Mouse (Mus musculus) mesoderm, embryonic 11.5 days (tissue): ENCODE data around the gene Nrde2.

Source experiments
- DNase-seq: peaks from one replicate; pipeline ENCODE4 v3.0.0-alpha.2; 2012; ENCODE audit warnings: low read depth, low spot score

Nrde2 gene

GRCm38 (mm10) chr12:100178898-100179440 lies 19.5 kb upstream of the Nrde2 start:
- peak; percentile 31 for DNase-seq

- DNase-seq, result peak; percentile 45
Observed at GRCm38 (mm10) chr12:100176469-100177056, 17.1 kb upstream of the Nrde2 start.

- DNase-seq, result no peak
Observed at GRCm38 (mm10) chr12:100172481-100172880, 13.0 kb upstream of the Nrde2 start.

- DNase-seq, result peak; percentile 52
Observed at GRCm38 (mm10) chr12:100167931-100168871, 8.7 kb upstream of the Nrde2 start.

- DNase-seq, result no peak
Observed at GRCm38 (mm10) chr12:100167502-100167901, 8.0 kb upstream of the Nrde2 start.

GRCm38 (mm10) chr12:100166939-100167338 lies 7.5 kb upstream of the Nrde2 start:
- no peak for DNase-seq

- peak; percentile 59 for DNase-seq
Observed at GRCm38 (mm10) chr12:100166177-100166576, 6.7 kb upstream of the Nrde2 start.

- no peak for DNase-seq
Observed at GRCm38 (mm10) chr12:100164991-100165500, 5.6 kb upstream of the Nrde2 start.

- no peak for DNase-seq
Observed at GRCm38 (mm10) chr12:100152466-100152865, 7.0 kb downstream of the Nrde2 start.

- DNase-seq, result no peak
Observed at GRCm38 (mm10) chr12:100144269-100144668, 15.2 kb downstream of the Nrde2 start.

- DNase-seq, result no peak
Observed at GRCm38 (mm10) chr12:100143737-100144136, 15.7 kb downstream of the Nrde2 start.

- no peak for DNase-seq
Observed at GRCm38 (mm10) chr12:100142848-100143523, 16.5 kb downstream of the Nrde2 start.

GRCm38 (mm10) chr12:100135117-100135516 lies 24.3 kb downstream of the Nrde2 start:
- DNase-seq, result no peak

- no peak for DNase-seq
Observed at GRCm38 (mm10) chr12:100134395-100134936, 25.0 kb downstream of the Nrde2 start.

- DNase-seq, result peak; percentile 74
Observed at GRCm38 (mm10) chr12:100131655-100132054, 27.8 kb downstream of the Nrde2 start.

GRCm38 (mm10) chr12:100131167-100131566 lies 28.3 kb downstream of the Nrde2 start:
- no peak for DNase-seq

- DNase-seq, result no peak
Observed at GRCm38 (mm10) chr12:100128961-100129360, 30.5 kb downstream of the Nrde2 start.

GRCm38 (mm10) chr12:100128522-100128921 lies 30.9 kb downstream of the Nrde2 start:
- DNase-seq, result no peak

GRCm38 (mm10) chr12:100127866-100128480 lies 31.5 kb downstream of the Nrde2 start:
- DNase-seq, result peak; percentile 45

GRCm38 (mm10) chr12:100126968-100127865 lies 32.2 kb downstream of the Nrde2 start:
- no peak for DNase-seq
